Mouse (Mus musculus): ENCODE results near the gene Snd1. TPM values are rescaled to one million over a fixed set of nuclear protein-coding genes. Genes with fewer than 3 reads are reported as not detected.

Gene Snd1
- 100 to 1,000 TPM; 114 TPM for total RNA-seq (2021)

DNA sequence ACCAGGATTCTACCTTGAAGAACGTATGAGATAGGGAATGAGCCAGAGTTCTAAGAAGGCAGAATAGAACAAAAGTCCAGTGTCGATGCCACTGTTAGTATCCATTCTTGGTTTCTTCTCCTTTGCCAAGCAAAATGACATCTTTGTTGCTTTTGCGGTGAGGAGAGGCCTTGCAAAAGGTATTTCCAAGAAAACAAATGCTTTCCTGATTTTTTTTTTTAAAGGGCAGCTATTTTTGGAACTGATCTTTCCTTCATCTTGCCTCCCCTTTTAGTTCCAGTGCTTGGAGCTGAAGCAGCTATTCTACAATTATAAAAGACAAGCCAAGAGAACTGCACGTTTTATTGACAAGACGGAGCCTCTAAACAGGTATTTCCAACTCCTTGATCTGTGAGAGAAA is at the start of gene Snd1:
TSS of gene Snd1 (plus strand) at position 301 of the 400 bp plus-strand sequence.
- no peak for DNase-seq
- intact Hi-C loops (cut with DNase I), result no loop called here

DNA sequence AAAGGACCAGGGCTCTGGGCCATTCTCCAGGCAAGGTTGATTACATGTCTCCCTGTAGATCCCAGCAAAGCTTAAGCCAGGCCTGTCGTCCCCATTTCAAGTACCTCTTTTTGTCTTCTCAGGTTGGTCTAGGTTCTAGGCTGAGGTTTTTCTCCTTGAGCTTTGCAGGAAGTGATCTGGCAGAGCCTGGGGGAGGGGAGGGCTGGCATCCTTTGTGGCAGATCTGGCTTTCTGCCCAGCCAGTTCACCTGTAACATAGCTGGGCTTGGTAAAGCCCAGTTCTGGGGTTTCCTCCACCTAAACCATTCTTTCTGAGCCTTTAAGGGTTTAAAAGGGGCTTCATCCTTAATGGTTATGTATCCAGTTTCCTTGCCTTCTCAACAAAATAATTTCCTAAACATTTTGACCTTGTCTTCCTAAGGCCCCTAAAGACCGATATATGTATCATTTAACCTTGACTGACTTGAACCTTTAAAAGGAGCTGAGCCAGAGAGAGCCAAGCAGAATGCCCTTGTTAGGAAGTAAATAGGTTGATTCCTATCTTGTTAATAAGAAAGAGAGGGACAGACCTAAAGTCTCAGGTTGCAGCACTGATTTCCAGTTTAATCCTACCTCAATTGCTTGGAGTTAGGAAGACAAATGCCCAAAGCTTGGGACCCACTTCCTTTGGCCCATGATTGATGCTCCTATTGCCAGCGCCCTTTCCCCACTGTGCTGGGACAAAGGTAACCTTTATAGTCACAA is 47.7 kb upstream of the Snd1 start, which contains the start of gene Fscn3:
TSS of gene Fscn3 (plus strand) at position 694 of the 744 bp plus-strand sequence.
- DNase-seq, result no peak
- intact Hi-C loops (cut with DNase I), result no loop called here

- DNase-seq, result no peak
- intact Hi-C loops (cut with DNase I), result no loop called here
These were observed 46.6 kb upstream of the Snd1 start, which contains the start of gene Gcc1 for GRCm38 (mm10) chr6:28428290-28428689. Gene Gcc1, minus strand, starts transcription at chr6:28428390.

DNA sequence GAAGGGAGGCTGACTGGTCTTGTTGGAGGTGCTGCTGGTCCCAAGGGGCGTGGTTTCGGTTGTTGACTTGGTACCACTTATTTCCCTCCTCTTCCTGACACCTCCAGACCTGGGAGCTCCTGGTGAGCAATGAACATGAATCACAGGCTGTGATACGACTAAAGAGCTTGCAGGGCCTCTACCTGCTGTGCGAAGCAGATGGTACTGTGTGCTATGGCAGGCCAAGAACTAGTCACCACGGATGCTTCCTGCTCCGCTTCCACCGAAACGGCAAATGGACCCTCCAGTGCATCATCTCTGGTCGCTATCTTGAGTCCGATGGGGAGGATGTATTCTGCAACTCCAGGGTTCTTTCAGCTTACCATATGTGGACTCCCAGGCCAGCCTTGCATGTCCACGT is 45.1 kb upstream of the Snd1 start:
- intact Hi-C loops (cut with DNase I), result no loop called here
- DNase-seq, result no peak

DNA sequence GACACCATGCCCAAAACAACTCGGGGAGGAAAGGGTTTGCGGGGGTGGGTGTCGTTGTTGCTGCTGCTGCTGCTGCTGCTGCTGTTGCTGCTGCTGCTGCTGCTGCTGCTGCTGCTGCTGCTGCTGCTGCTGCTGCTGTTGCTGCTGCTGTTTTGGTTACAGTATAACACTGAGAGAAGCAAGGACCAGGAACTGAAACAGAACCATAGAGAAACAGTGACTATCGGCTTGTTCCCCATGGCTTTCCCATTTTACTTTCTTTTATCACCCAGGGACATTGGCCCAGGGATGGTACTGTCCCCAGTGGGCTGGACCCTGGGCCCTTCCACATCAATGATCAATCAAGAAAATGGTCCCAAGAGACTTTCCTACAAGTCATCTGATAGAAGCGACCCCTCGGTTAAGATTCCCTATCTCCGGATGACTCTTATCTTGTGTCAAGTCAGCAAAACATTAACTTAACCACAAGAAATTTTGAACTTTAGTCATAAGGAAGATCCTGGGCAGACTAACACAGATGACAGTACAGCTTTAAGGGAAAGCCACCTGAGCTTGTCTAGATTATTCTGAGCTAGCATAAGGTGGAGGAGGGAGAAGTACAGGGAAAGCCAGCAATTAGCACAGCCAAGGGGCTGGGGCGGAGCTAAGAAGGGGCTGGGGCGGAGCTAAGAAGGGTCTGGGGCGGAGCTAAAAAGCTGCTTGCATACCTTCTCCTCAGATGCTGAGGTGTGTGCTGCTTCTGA is 44.0 kb upstream of the Snd1 start:
- intact Hi-C loops (cut with DNase I), result no loop called here
- no peak for DNase-seq

GRCm38 (mm10) chr6:28431538-28431855 is 43.4 kb upstream of the Snd1 start:
- no peak for DNase-seq
- intact Hi-C loops (cut with DNase I), result no loop called here

GRCm38 (mm10) chr6:28447937-28448336 is 27.0 kb upstream of the Snd1 start:
- DNase-seq, result no peak
- intact Hi-C loops (cut with DNase I), result no loop called here

GRCm38 (mm10) chr6:28449253-28449652 is 25.7 kb upstream of the Snd1 start, which contains the start of gene Pax4:
Gene Pax4, minus strand, starts transcription at chr6:28449353.
- no peak for DNase-seq
- intact Hi-C loops (cut with DNase I), result no loop called here

DNA sequence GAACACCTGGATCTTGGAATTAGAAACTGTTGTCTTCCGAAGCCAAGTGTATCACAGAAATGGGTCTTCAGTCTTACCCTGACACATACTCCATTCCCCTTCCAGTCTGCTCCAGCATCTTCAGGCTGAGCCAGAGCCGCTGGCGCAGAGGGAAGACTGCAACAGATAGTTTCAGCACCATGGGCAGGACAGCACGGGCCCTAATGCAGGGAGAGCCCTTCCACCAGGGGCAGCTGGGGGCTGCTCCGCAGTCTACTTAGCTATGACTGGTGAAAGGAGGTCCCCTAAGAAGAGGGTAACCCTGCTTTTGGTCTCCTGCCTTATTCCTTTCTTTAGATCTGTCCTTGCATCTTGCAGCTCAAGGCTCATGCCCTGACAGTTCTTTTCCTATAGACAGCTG is 24.5 kb upstream of the Snd1 start:
- intact Hi-C loops (cut with DNase I), result no loop called here
- no peak for DNase-seq

DNA sequence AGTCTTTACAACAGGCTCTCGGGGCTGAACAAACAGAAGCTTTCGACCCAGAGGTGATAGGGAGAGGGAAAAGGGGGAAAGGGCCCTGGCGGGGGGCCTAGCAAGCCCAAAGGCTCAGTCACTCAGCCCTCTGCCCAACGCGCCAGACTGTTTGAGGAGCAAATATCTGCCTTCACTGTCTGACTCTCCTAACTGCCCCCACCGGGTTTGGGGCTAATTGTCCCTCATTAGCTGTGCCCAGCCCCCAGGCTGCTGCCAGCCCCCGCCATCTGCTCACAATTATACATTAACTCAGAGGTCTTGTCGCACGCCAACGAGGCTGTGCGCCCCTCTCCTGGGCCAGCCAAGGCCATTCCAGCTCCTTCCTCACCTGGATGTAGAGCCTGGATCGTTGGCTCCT is 24.0 kb upstream of the Snd1 start:
- intact Hi-C loops (cut with DNase I), result no loop called here
- DNase-seq, result no peak

DNA sequence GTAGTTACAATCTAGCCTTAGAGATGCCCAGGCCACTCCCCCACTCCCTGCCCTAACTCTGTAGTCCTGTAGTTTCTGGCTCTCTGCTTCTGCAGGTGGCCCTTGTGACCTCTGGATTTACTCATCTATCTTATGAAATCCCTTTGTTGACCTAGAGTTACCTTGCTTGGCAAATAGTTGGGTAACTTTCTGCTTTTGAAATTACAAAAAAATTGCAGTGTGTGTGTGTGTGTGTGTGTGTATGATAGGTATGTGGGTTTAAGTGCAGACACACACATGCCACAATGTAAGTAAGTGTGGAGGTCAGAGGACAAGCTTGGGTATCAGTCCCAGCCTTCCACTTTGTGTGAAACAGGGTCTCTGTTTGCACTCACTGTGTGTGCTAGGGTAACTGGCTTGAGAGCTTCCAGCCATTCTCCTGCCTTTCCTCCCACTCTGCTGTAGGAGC is 15.7 kb upstream of the Snd1 start:
- DNase-seq, result no peak
- intact Hi-C loops (cut with DNase I), result no loop called here

DNA sequence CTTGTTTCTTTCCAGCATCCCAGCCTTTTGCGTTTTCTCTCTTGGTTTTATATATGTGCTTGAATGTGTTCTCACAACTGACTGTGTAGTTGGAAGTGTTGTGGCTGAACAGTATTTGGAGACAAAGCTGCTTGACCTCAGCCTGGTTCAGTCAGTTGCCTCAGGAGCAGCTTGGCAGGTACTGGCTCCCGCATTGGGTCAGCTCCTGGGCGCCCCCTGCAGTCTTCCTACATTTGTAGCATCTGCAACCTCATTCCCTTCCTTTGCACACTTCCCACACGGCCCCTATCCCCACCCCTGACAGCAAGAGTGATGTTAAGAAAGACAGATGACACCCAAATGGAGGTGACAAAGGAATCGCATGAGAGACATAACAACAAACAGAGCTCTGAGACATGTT is 14.4 kb upstream of the Snd1 start:
- intact Hi-C loops (cut with DNase I), result no loop called here
- peak; percentile 74 for DNase-seq

GRCm38 (mm10) chr6:28464630-28465029 is 10.3 kb upstream of the Snd1 start:
- intact Hi-C loops (cut with DNase I), result no loop called here
- no peak for DNase-seq

- intact Hi-C loops (cut with DNase I), result no loop called here
- DNase-seq, result no peak
These were observed 4.8 kb upstream of the Snd1 start for GRCm38 (mm10) chr6:28470017-28470602.

- no peak for DNase-seq
- intact Hi-C loops (cut with DNase I), result no loop called here
These were observed 4.3 kb upstream of the Snd1 start for GRCm38 (mm10) chr6:28470621-28471020.

- no peak for DNase-seq
- intact Hi-C loops (cut with DNase I), result no loop called here
These were observed 3.5 kb upstream of the Snd1 start for GRCm38 (mm10) chr6:28471284-28472035.

- intact Hi-C loops (cut with DNase I), result no loop called here
- DNase-seq, result no peak
These were observed 728 bp upstream of the Snd1 start for GRCm38 (mm10) chr6:28474211-28474610.

DNA sequence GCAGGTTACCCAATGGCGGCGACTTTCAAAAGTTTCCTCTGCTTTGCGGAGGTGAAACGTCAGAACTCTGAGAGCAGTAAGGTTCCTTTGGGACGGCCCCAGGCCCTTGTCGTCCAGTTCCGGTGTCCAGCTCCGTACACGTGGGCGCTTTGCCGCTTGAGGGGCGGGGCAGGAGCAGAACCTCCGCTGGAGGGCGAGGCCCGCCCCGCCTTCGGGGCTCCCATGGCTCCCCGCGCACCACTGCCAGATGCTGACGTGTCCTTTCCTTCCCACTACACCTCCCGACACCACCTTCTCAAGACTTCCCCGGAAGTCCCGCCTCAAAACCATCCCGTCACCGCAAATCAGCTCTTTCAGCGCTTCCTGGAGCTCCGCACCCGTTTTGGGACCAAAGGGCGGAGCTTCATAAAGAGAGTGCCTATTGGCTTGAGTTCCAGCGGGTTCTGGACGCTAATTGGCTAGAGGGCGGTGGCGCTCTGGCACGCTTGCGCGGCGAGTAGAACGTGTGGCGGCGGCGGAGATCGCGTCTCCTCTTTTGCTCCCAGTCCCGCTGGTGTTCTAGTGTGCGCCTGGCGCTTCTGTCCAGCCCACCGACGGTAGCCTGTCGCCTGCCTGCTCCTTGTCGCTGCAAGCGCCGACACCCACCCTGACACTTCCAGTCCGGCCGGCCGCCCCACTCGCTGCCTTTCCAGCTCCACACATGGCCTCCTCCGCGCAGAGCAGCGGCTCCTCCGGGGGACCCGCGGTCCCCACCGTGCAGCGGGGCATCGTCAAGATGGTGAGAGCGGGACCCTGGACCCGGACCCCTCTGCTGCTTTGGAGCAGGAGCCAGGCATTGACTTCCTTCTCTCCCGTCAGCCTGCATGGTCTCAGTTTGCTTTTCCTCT is 5.2 kb downstream of the Snd1 start:
- peak; percentile 97 for DNase-seq
- intact Hi-C loops (cut with DNase I), result no loop called here

DNA sequence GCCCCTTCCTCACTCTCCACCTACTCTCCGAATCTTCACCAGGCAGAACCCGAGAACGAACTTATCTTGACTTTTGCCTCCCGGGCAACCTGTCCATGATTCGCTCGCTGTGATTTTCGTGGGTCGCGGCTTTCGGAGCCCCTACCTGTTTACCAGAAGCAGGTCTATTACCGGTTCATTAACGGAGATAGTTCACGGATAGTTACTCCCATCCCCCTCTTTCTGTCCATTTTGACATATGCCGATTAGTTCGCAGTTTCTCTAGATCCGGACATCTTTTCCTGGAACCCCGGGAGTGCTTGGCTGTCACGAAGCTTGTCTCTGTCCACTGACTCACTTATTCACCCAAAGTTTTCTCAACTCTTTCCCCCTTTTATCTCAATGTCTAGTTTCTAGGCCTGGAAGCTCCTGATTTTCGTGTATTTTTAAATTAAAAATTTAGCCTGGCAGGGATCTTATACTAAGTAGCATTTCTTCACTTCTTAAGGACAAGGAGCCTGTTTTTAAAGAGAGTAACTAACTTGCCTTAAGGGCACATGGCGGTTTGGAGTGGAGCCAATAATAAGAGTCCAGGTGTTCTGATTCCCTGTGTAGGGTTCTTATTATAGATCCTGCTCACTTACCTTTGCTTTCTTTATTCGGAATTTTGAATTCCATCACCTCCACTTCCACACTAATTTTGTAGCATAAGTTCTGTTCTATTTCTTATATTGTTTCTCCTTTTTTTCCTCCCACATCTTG is 6.0 kb downstream of the Snd1 start:
- intact Hi-C loops (cut with DNase I), result no loop called here
- DNase-seq, result no peak

Data from left cerebral cortex, postnatal 4 days (tissue).